Mouse (Mus musculus) Muller cell, postnatal 12 days (primary cell): ENCODE data around the gene Dpy30.

ENCODE experiments used
- DNase-seq: peaks from one replicate; pipeline ENCODE4 v3.0.0-alpha.2; 2015; ENCODE audit errors: inconsistent ontology term

Dpy30 gene

GRCm38 (mm10) chr17:74265156-74265505 is 58.6 kb downstream of the Dpy30 start:
- no peak for DNase-seq

GRCm38 (mm10) chr17:74264333-74265155 is 59.2 kb downstream of the Dpy30 start:
- peak; percentile 90 for DNase-seq

- no peak for DNase-seq
These were observed 61.3 kb downstream of the Dpy30 start for GRCm38 (mm10) chr17:74262415-74262814.
